Mouse (Mus musculus) layer of hippocampus, adult 11-12 months (tissue): ENCODE data around the gene Ankrd35.
"Not testable (repeated sequence)": the region's sequence is repeated elsewhere in the genome, so short reads cannot be mapped to it uniquely, and the experiment has no call there.

Experiments used
- DNase-seq: peaks from one replicate; pipeline ENCODE4 v3.0.0; 2022; ENCODE audit warnings: low spot score

The Ankrd35 gene

GRCm38 (mm10) chr3:96669727-96670468 is at the start of gene Ankrd35:
Gene Ankrd35 (plus strand): TSS chr3:96670131.
- peak; percentile 68 for DNase-seq

- DNase-seq, result no peak
These were observed 46.7 kb upstream of the Ankrd35 start for GRCm38 (mm10) chr3:96623201-96623600.

- DNase-seq, result peak; percentile 97
These were observed 40.0 kb upstream of the Ankrd35 start, which contains the start of gene Rbm8a for GRCm38 (mm10) chr3:96629729-96630600. Gene Rbm8a (plus strand): TSS chr3:96629933.

GRCm38 (mm10) chr3:96632058-96632457 is 37.9 kb upstream of the Ankrd35 start:
- no peak for DNase-seq

- DNase-seq, result no peak
These were observed 35.9 kb upstream of the Ankrd35 start for GRCm38 (mm10) chr3:96634015-96634414.

GRCm38 (mm10) chr3:96634928-96635879 is 34.7 kb upstream of the Ankrd35 start, which contains the start of the genes Pex11b and Gm42957:
Gene Pex11b (plus strand): TSS chr3:96635376.
Gene Gm42957 (plus strand): TSS chr3:96635474.
- peak; percentile 86 for DNase-seq

GRCm38 (mm10) chr3:96635906-96636305 is 34.0 kb upstream of the Ankrd35 start:
- no peak for DNase-seq

GRCm38 (mm10) chr3:96636448-96636847 is 33.5 kb upstream of the Ankrd35 start:
- DNase-seq, result no peak

- peak; percentile 65 for DNase-seq
These were observed 30.7 kb upstream of the Ankrd35 start for GRCm38 (mm10) chr3:96639219-96639618.

GRCm38 (mm10) chr3:96645018-96645649 is 24.8 kb upstream of the Ankrd35 start, which contains the start of gene Itga10:
Gene Itga10 (plus strand): TSS chr3:96645584.
- peak; percentile 41 for DNase-seq

- no peak for DNase-seq
These were observed 22.6 kb upstream of the Ankrd35 start for GRCm38 (mm10) chr3:96647365-96647764.

- no peak for DNase-seq
These were observed 9.0 kb upstream of the Ankrd35 start for GRCm38 (mm10) chr3:96660901-96661300.

GRCm38 (mm10) chr3:96662731-96663316 is 7.1 kb upstream of the Ankrd35 start:
- DNase-seq, result no peak

- DNase-seq, result peak; percentile 88
These were observed 6.3 kb upstream of the Ankrd35 start for GRCm38 (mm10) chr3:96663432-96664239.

- not testable (repeated sequence) for DNase-seq
These were observed 4.1 kb upstream of the Ankrd35 start for GRCm38 (mm10) chr3:96665732-96666363.

GRCm38 (mm10) chr3:96666916-96667315 is 3.0 kb upstream of the Ankrd35 start:
- no peak for DNase-seq

GRCm38 (mm10) chr3:96667316-96667715 is 2.6 kb upstream of the Ankrd35 start:
- no peak for DNase-seq

GRCm38 (mm10) chr3:96668424-96669067 is 1.4 kb upstream of the Ankrd35 start:
- DNase-seq, result no peak

GRCm38 (mm10) chr3:96671519-96671918 is 1.6 kb downstream of the Ankrd35 start:
- DNase-seq, result no peak
